Mouse (Mus musculus) small intestine, adult 2 months (tissue): ENCODE data around the gene Tcn2. TPM values are rescaled to one million over a fixed set of nuclear protein-coding genes. Genes with fewer than 3 reads are reported as not detected.
"Not testable (repeated sequence)": the region's sequence is repeated elsewhere in the genome, so short reads cannot be mapped to it uniquely, and the experiment has no call there.

ENCODE experiments used
- H3K27ac ChIP-seq: fragments of 200-500 bp; 2 replicates; pipeline ENCODE4 v1.5.1; 2012; ENCODE audit warnings: low read depth, low read length, control low read depth, inconsistent platforms; ENCODE audit not compliant: insufficient read depth
- H3K27me3 ChIP-seq: fragments of 200-500 bp; 2 replicates; pipeline ENCODE4 v1.6.1; 2012; ENCODE audit warnings: mild to moderate bottlenecking, moderate library complexity, low read length, inconsistent platforms; ENCODE audit not compliant: control insufficient read depth, insufficient read depth
- H3K36me3 ChIP-seq: fragments of 200-500 bp; 2 replicates; pipeline ENCODE4 v1.6.1; 2012; ENCODE audit warnings: mild to moderate bottlenecking, low read length, control low read depth, inconsistent platforms; ENCODE audit not compliant: control insufficient read depth, insufficient read depth
- H3K4me1 ChIP-seq: fragments of 200-500 bp; 2 replicates; pipeline ENCODE4 v1.6.1; 2012; ENCODE audit warnings: low read length, inconsistent platforms, mixed read lengths; ENCODE audit not compliant: control insufficient read depth, insufficient read depth, insufficient read length
- H3K4me3 ChIP-seq: fragments of 200-500 bp; 2 replicates; pipeline ENCODE4 v1.5.1; 2012; ENCODE audit warnings: low read depth, mild to moderate bottlenecking, control low read depth, inconsistent platforms, low read length, moderate library complexity
- CTCF ChIP-seq: fragments of 200-500 bp; IDR thresholded peaks from 2 replicates; pipeline ENCODE4 v1.5.1; 2012; ENCODE audit warnings: low read depth, mild to moderate bottlenecking, control low read depth, inconsistent platforms, low read length, moderate library complexity, mixed read lengths; ENCODE audit not compliant: insufficient replicate concordance, insufficient read length; ENCODE audit errors: extremely low read depth
- POLR2A ChIP-seq: fragments of 200-500 bp; IDR thresholded peaks from 2 replicates; pipeline ENCODE4 v1.6.1; 2012; ENCODE audit warnings: low read depth, mild to moderate bottlenecking, control low read depth, inconsistent platforms, low read length, moderate library complexity
- WGBS: fragments of 180-500 bp; shearing (Covaris S2); methylation state at CpG from one replicate; pipeline ENCODE4 v1.1.7; 2018; 5-methylcytosine and 5-hydroxymethylcytosine counted together
- polyA plus RNA-seq: library from polyadenylated mRNA; depleted of rRNA; stranded (reverse); fragments of >200 nt; gene quantifications from 2 replicates; pipeline ENCODE4 v1.2.3, GENCODE M21; 2012

The Tcn2 gene
- polyA plus RNA-seq, 1 experiment, result 452 TPM

DNA sequence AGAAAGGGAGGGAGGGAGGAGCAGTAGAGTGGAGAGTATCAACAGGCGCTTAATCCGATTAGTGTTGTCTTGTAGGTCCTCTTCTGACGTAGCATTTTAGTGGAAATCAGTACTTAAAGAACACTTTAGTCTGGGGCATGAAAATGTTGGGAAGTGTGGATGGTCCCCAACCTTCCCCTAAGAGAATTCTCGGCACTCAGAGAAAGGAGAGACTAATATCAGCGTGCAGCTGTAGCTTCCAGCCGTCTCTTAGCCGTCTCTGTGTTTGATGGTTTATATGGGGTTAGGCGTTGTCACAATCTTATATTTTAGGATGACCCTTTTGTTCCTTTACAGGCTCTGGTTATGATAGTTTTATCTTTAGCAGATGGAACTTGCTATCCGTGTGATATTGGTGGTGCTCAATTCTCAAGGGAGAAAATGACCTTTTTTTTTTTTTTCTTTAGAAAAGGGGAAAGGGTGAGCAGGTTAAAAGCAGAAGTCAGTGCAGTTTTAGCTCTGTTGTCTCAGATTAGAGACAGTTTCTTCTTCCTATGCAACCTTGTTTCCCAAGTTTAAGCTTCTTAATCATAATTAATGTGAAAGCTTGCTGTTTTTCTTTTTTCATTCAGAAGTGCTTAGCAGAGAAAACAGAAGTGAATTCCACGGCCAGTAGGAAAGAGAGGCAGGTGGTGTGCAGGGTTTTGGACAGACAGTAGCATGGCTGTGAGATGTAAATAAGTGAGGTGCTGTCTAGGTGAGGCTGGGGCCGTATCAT is 32.6 kb upstream of the Tcn2 start:
- 0 out of 2 replicates have a peak overlapping the region, but pooled peaks have one; percentile 11 for H3K27ac ChIP-seq

DNA sequence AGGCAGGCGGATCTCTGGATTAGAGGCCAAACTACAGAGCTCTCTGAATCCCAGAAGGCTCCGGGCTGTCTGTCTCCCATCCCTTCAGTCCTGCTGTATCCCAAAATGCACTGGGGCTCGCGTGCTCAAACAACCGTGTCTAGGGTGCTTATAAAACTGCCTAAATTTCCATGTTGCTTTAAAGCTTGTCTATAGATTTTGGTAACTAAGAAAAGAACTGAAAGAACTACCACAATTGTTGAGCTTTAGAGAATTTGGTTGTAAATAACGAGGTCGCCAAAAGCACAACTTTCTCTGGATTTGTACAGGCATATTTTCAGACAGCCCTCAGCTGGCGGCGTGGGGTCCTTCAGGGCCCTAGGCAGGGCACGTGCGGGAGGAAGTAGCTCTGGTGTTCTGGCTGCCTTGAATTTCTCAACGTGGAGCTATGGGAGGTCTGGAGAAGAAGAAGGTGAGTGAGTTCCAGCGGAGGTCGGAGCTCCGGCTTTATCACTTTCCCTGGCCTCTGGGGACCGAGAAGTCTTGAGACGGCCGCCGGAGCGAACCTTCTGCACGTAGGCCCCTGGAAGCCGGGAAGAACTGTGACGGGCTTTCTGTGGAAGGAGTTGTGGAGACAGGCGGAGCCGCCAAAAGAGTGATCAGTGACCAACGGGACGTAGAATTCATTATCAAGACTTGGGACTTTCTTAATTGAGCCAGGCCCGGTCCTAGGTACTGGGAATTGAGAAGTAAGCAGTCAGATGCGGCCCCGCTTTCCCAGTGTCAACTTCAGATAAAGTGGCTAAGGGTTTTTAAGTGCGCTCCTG is 31.9 kb upstream of the Tcn2 start, which contains the start of gene Pes1:
Pes1 (plus strand) TSS at position 366 of the 806 bp plus-strand sequence.
- peak; percentile 34; the same call in 1 of the 2 replicates for TF ChIP-seq POLR2A
- TF ChIP-seq CTCF, result no peak
- peak within 1 kb of the TSS; percentile 39; the same call in 1 of the 2 replicates for H3K27ac ChIP-seq
- no peaks in the 10 kb centered on the region for H3K27me3 ChIP-seq
- peaks cover 3% of the 10 kb centered on the region; the same call in 1 of the 2 replicates for H3K4me1 ChIP-seq
- H3K36me3 ChIP-seq, result no peaks in the 10 kb centered on the region
- H3K4me3 ChIP-seq, result peak within 1 kb of the TSS; percentile 94
- WGBS, result under 1% methylated on average over 31 of the region's 31 CpGs

More for the DNA sequence above, 32.6 kb upstream of the Tcn2 start:
- H3K27me3 ChIP-seq, result no peaks in the 10 kb centered on the region
- TF ChIP-seq CTCF, result no peak
- H3K4me1 ChIP-seq, result peaks cover 3% of the 10 kb centered on the region; the same call in 1 of the 2 replicates
- H3K36me3 ChIP-seq, result 0 out of 2 replicates have a peak, but pooled peaks cover 2% of the 10 kb centered on the region
- 5% methylated on average over 11 of the region's 11 CpGs for WGBS
- peak overlapping the region; percentile 94 for H3K4me3 ChIP-seq

DNA sequence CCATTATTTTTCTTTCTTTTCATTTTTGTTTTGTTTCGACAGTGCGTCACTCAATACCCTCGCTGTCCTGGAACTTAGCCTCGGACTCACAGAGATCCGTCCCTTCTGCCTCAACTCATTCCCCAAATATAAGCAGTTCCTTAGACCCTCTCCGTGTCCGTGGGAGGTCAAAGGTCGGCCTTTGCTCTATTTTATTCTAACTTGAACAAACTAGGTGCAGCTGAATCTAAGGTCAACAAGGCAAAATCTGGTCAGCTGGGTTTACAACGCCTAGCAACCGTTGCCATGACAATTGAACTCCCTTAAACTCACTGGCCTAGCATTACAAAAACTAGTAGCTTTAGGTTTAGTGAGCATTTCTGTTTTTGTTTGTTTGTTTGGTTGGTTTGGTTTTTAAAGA is 31.2 kb upstream of the Tcn2 start:
- Histone ChIP-seq H3K27me3 (no peaks in the 10 kb centered on the region), H3K4me3 (peak overlapping the region; percentile 41), H3K27ac (peak overlapping the region; percentile 39; the same call in 1 of the 2 replicates), H3K4me1 (peaks cover 3% of the 10 kb centered on the region; the same call in 1 of the 2 replicates), H3K36me3 (no peaks in the 10 kb centered on the region)
- TF ChIP-seq POLR2A (no peak), CTCF (no peak)
- WGBS, result 65% methylated on average over 10 of the region's 10 CpGs

DNA sequence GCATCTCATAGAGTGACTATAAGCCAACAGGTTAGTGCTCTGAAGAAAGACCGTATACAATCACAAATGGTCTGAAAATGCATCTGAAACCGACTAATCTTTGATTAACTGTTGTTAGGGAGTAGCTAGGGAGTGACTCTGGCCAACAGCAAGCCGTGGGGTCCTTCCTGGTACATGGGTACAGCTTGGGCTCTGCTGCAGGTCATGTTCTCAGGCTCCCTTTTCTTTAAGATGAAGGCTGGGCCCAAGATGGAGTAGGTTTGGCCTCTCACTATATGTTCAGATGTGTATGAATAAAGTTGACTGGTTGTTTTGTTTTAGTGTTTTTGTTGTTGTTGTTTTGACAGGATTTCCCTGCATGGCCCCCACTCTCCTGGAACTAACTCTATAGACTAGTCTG is 29.8 kb upstream of the Tcn2 start:
- peaks cover 3% of the 10 kb centered on the region; the same call in 1 of the 2 replicates for H3K4me1 ChIP-seq
- no peaks in the 10 kb centered on the region for H3K36me3 ChIP-seq
- TF ChIP-seq POLR2A (no peak), CTCF (no peak)
- WGBS, result 59% methylated on average over 3 of the region's 3 CpGs
- no peaks in the 10 kb centered on the region for H3K27me3 ChIP-seq
- no peak overlapping the region for H3K4me3 ChIP-seq
- H3K27ac ChIP-seq, result no peak overlapping the region

DNA sequence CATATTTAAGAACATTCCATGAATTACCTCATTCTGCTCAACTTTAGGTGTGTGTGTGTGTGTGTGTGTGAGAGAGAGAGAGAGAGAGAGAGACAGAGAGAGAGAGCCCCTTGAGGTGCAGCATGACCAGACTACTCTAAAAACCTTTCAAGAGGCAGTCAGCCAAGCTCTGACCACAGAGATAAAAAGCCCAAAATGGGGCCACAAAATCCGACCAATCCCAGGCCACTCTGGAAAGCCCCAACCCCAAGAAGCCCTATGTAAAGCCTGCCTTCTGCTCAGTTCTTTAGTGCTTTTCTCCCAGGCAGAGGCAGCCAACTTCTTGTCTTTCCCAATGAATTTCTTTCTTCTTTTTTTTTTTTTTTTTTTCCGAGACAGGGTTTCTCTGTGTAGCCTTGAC is 28.9 kb upstream of the Tcn2 start:
- 0 out of 2 replicates have a peak, but pooled peaks cover 3% of the 10 kb centered on the region for H3K27me3 ChIP-seq
- peaks cover 3% of the 10 kb centered on the region; the same call in 1 of the 2 replicates for H3K4me1 ChIP-seq
- H3K27ac ChIP-seq, result no peak overlapping the region
- H3K4me3 ChIP-seq, result no peak overlapping the region
- no peak for TF ChIP-seq POLR2A
- TF ChIP-seq CTCF, result no peak
- H3K36me3 ChIP-seq, result no peaks in the 10 kb centered on the region
- 33% methylated on average over 2 of the region's 2 CpGs for WGBS

DNA sequence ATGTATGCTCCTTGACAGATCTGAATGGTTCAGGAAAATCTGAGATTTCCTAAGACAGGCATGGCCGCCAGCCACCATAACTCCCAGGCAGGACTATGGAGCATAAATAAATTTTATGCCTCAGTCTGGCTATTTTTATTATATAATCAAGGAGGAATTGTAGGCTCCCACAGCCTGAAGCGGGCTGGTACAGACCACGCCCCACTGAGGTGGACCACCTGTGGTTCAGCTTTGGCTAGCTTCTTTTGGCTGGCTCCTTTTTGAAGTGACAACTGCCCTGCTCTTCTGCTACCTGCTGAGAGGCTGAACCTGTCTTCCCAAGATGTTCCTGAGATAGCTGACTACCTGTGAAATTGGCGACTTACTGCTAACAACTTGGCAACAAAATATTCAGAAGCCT is 23.4 kb upstream of the Tcn2 start:
- H3K4me1 ChIP-seq, H3K27me3 ChIP-seq, H3K36me3 ChIP-seq, H3K4me3 ChIP-seq, H3K27ac ChIP-seq: not testable (repeated sequence)
- WGBS, result 78% methylated on average over 4 of the region's 4 CpGs

DNA sequence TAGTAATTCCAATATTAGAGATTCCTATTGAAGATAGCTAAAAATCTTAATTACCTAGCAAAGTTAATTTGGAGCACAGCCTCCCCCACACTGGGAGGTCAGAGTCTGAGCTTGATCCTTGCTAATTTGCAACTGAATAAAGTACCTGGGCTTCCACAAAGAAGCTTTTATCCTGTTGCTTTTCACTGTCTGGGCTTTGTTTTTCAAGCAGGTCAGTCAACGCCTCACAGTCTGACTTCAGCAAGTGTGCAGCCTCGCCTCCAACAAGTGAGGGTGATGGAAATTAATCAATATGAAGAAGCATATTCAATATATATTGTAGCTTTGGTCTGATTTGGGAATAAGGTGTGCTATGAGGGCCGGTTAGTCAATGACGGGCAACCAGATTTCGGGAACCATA is 22.9 kb upstream of the Tcn2 start:
- not testable (repeated sequence) for H3K27ac ChIP-seq, H3K27me3 ChIP-seq, H3K4me3 ChIP-seq, H3K4me1 ChIP-seq, H3K36me3 ChIP-seq
- WGBS, result 86% methylated on average over 5 of the region's 5 CpGs
